Mouse (Mus musculus) heart, embryonic 11.5 days (tissue): ENCODE measurements around the gene Fcgr3. TPM values are rescaled to one million over a fixed set of nuclear protein-coding genes. Genes with fewer than 3 reads are reported as not detected.

Experiments
- ATAC-seq: fragments of 200-750 bp; cut with Nextera tagmentation; replicated peaks from 2 replicates; pipeline ENCODE4 v1.8.0; 2017; ENCODE audit warnings: moderate library complexity; ENCODE audit not compliant: insufficient number of reproducible peaks, low FRiP score, low TSS enrichment
- H3K27ac ChIP-seq: fragments of 300-500 bp; sonication (generic); 2 replicates; pipeline ENCODE4 v1.5.1; 2014; ENCODE audit warnings: mild to moderate bottlenecking, low read depth, low read length
- H3K27me3 ChIP-seq: fragments of 300-500 bp; sonication (generic); 2 replicates; pipeline ENCODE4 v1.6.1; 2014; ENCODE audit warnings: mild to moderate bottlenecking, low read length, mixed read lengths; ENCODE audit not compliant: control insufficient read depth, insufficient read depth
- H3K36me3 ChIP-seq: fragments of 300-500 bp; sonication (generic); 2 replicates; pipeline ENCODE4 v1.6.1; 2014; ENCODE audit warnings: mild to moderate bottlenecking, low read length, moderate library complexity, mixed read lengths; ENCODE audit not compliant: control insufficient read depth, insufficient read depth
- H3K4me1 ChIP-seq: fragments of 300-500 bp; sonication (generic); 2 replicates; pipeline ENCODE4 v1.6.1; 2014; ENCODE audit warnings: low read length; ENCODE audit not compliant: control insufficient read depth, insufficient read depth
- H3K4me2 ChIP-seq: fragments of 300-500 bp; sonication (generic); 2 replicates; pipeline ENCODE4 v1.6.1; 2014; ENCODE audit warnings: mild to moderate bottlenecking, moderate library complexity
- H3K4me3 ChIP-seq: fragments of 300-500 bp; sonication (generic); 2 replicates; pipeline ENCODE4 v1.5.1; 2014; ENCODE audit warnings: low read depth, low read length
- H3K9ac ChIP-seq: fragments of 300-500 bp; sonication (generic); 2 replicates; pipeline ENCODE4 v1.6.1; 2014; ENCODE audit warnings: mild to moderate bottlenecking, low read depth, low read length, moderate library complexity
- H3K9me3 ChIP-seq: fragments of 300-500 bp; sonication (generic); replicated peaks from 2 replicates; pipeline ENCODE4 v1.6.1; 2016; ENCODE audit warnings: low read length; ENCODE audit not compliant: control insufficient read depth
- WGBS: fragments of 180-500 bp; shearing (Covaris S2); extraction: QIAGEN DNeasy Blood & Tissue Kit; methylation state at CpG from one replicate; pipeline ENCODE4 v1.1.7; 2014; ENCODE audit not compliant: insufficient replicate concordance; 5-methylcytosine and 5-hydroxymethylcytosine counted together
- polyA plus RNA-seq: library from polyadenylated mRNA; unstranded; fragments of >200 nt; fragmentation: Nextera tagmentation; extraction: Ambion mirVana; gene quantifications from 2 replicates; pipeline ENCODE4 v1.2.1, GENCODE M21; 2014

Gene Fcgr3
- polyA plus RNA-seq, 1 experiment from 2014 or later: 4.4 TPM

DNA sequence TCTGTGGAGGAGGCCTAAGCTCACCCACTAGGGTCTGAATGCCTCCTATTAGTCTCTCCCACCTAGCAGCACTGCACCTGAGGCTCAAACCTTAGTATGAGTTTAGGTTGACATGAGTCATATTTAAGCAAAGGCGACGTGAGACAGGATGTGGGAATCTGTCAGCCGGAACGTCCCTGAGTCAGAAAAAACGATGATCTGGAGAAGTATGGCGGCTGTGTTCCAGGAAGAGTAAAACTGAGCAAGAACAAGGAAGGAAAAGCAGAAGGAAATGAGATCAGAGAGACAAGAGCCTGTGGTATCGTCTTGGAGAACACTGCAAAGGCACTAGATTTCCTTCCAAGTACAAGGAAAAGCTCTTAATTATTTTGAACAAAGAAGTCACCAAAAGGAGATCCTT lies 14.0 kb downstream of the Fcgr3 start:
- Histone ChIP-seq H3K4me3 (no peak overlapping the region), H3K9me3 (no peaks in the 10 kb centered on the region), H3K9ac (no peak overlapping the region), H3K27ac (no peak overlapping the region), H3K36me3 (no peaks in the 10 kb centered on the region), H3K4me1 (no peaks in the 10 kb centered on the region), H3K27me3 (no peaks in the 10 kb centered on the region), H3K4me2 (no peak overlapping the region)
- WGBS: 67% methylated on average over 7 of the region's 7 CpGs
- ATAC-seq: no peak

DNA sequence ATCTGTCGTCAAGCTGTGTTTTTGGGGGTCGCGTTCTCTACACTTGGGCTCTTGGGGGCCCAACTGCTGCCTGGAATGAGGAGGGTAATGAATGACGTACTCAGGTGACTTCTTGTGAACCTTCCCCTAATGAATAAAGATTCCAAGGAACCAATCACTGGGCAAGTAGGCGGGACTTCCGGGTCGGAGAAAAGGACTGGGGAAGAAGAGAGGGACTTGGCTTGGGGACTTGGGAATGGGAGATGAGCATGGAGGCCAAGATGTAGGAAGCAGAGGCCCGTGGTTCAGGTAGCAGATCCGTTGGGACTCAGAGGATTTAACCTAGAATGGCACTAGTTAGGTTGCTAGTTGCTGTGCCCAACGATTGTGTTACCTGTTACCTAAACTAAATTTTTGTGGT lies 15.5 kb downstream of the Fcgr3 start:
- Histone ChIP-seq H3K27ac (no peak overlapping the region), H3K36me3 (no peaks in the 10 kb centered on the region), H3K27me3 (no peaks in the 10 kb centered on the region), H3K4me2 (peak overlapping the region; percentile 16; the same call in 1 of the 2 replicates), H3K4me3 (no peak overlapping the region), H3K4me1 (peaks cover 3% of the 10 kb centered on the region; the same call in 1 of the 2 replicates), H3K9me3 (no peaks in the 10 kb centered on the region), H3K9ac (no peak overlapping the region; the same call in 1 of the 2 replicates)
- WGBS: 57% methylated on average over 10 of the region's 10 CpGs
- no peak for ATAC-seq

DNA sequence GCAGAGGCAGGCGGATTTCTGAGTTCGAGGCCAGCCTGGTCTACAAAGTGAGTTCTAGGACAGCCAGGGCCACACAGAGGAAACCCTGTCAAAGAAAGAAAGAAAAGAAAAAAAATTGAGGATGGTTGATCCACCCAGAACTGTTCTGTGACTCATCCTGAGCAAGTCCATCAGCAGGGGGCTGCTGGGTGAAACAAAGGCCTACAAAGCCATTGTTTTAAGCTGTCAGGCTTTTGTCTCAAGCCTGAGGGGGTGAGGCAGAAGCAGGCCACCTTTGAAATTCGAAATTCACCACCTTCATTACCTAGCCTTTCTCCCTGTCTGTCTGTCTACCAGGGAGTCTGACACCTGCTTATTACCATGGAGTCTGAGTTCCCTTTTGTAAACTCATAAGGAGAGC lies 18.2 kb downstream of the Fcgr3 start:
- Histone ChIP-seq H3K27me3 (no peaks in the 10 kb centered on the region), H3K4me3 (no peak overlapping the region), H3K27ac (no peak overlapping the region), H3K9me3 (no peaks in the 10 kb centered on the region), H3K9ac (no peak overlapping the region), H3K4me2 (no peak overlapping the region), H3K4me1 (peaks cover 3% of the 10 kb centered on the region; the same call in 1 of the 2 replicates), H3K36me3 (no peaks in the 10 kb centered on the region)
- no peak for ATAC-seq
- WGBS: 67% methylated on average over 3 of the region's 3 CpGs

GRCm38 (mm10) chr1:171045079-171045465 lies 19.7 kb downstream of the Fcgr3 start:
- H3K27me3 ChIP-seq: no peaks in the 10 kb centered on the region
- H3K4me3 ChIP-seq: peak overlapping the region; percentile 70
- H3K9me3 ChIP-seq: no peaks in the 10 kb centered on the region
- peak overlapping the region; percentile 67 for H3K9ac ChIP-seq
- H3K4me1 ChIP-seq: peaks cover 3% of the 10 kb centered on the region; the same call in 1 of the 2 replicates
- 0 out of 2 replicates have a peak, but pooled peaks have one; percentile 5 for ATAC-seq
- WGBS: 5% methylated on average over 14 of the region's 14 CpGs
- no peaks in the 10 kb centered on the region for H3K36me3 ChIP-seq
- H3K27ac ChIP-seq: peak overlapping the region; percentile 73; the same call in 1 of the 2 replicates
- peak overlapping the region; percentile 67 for H3K4me2 ChIP-seq

DNA sequence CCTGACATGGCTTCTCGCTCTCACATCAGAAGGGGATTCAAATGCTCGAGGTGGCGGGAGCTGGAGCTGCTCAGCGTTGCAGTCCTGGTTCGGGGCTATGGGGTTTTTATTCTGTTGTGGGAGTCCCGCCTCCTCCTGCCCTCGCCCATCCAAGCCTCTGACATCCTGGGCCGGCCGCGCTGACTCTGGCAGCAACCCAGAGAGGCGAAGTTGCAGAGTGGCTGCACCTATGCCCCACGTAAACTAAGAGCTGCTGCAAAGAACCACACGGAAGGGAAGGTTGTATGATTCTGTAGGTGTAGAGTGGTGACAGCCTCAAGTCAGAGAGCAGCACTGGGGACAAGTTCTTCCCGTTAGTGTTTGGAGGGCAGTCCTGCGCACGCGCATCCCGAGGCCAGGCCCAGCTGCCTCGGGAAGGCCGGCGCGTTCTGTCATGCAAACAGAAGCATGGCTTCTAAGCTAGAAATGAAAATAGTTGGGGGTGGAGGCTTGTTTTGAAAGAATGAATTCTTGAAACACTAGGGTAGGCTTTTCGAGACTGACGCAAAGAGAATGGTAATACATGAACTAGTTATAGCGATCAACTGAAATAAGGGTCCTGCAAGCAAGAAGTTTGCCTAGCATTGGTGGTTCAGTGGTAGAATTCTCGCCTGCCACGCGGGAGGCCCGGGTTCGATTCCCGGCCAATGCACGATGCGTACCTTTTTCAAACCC lies 20.2 kb downstream of the Fcgr3 start:
- H3K4me1 ChIP-seq: peaks cover 3% of the 10 kb centered on the region; the same call in 1 of the 2 replicates
- under 1% methylated on average over 33 of the region's 33 CpGs for WGBS
- peak overlapping the region; percentile 70 for H3K4me3 ChIP-seq
- H3K27me3 ChIP-seq: no peaks in the 10 kb centered on the region
- no peaks in the 10 kb centered on the region for H3K9me3 ChIP-seq
- peak; percentile 87 for ATAC-seq
- peak overlapping the region; percentile 67 for H3K4me2 ChIP-seq
- no peaks in the 10 kb centered on the region for H3K36me3 ChIP-seq
- peak overlapping the region; percentile 73 for H3K27ac ChIP-seq
- peak overlapping the region; percentile 67 for H3K9ac ChIP-seq

DNA sequence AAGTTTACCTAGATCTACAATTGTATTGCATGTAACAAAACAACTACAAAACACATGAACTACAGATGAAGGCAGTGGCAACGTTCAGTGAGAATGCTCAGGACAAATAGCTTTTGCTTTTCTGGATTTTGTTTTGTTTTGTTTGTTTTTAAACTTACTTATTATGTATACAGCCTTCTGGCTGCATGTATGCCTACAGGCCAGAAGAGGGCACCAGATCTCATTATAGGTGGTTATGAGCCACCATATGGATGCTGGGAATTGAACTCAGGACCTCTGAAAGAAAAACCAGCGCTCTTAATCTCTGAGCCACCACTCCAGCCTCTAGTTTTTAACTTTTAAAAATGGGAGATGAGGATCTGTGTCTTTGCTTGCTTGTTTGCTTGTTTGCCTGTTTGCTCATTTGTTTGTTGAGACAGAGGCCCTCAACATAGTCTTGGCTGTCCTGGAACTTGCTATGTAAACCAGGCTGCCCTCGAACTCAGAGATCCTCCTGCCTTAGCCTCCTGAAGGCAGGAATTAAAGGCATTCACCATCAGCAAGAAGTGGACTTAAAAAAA lies 21.1 kb downstream of the Fcgr3 start:
- ATAC-seq: no peak
- H3K36me3 ChIP-seq: no peaks in the 10 kb centered on the region
- no peaks in the 10 kb centered on the region for H3K9me3 ChIP-seq
- peaks cover 3% of the 10 kb centered on the region; the same call in 1 of the 2 replicates for H3K4me1 ChIP-seq
- no peak overlapping the region for H3K9ac ChIP-seq
- H3K27ac ChIP-seq: no peak overlapping the region
- H3K4me3 ChIP-seq: peak overlapping the region; percentile 70
- H3K4me2 ChIP-seq: peak overlapping the region; percentile 67; the same call in 1 of the 2 replicates
- WGBS: 67% methylated on average over 3 of the region's 3 CpGs
- no peaks in the 10 kb centered on the region for H3K27me3 ChIP-seq

- ATAC-seq: no peak
- no peak overlapping the region for H3K9ac ChIP-seq
- no peaks in the 10 kb centered on the region for H3K4me1 ChIP-seq
- H3K9me3 ChIP-seq: no peaks in the 10 kb centered on the region
- no peak overlapping the region for H3K27ac ChIP-seq
- no peak overlapping the region for H3K4me2 ChIP-seq
- WGBS: 90% methylated on average over 7 of the region's 7 CpGs
- no peak overlapping the region for H3K4me3 ChIP-seq
- H3K36me3 ChIP-seq: no peaks in the 10 kb centered on the region
- 0 out of 2 replicates have a peak, but pooled peaks cover 3% of the 10 kb centered on the region for H3K27me3 ChIP-seq
Observed at GRCm38 (mm10) chr1:171039880-171040279, 24.9 kb downstream of the Fcgr3 start.

- no peaks in the 10 kb centered on the region for H3K9me3 ChIP-seq
- H3K36me3 ChIP-seq: no peaks in the 10 kb centered on the region
- H3K4me3 ChIP-seq: no peak overlapping the region
- H3K27me3 ChIP-seq: 0 out of 2 replicates have a peak, but pooled peaks cover 3% of the 10 kb centered on the region
- no peaks in the 10 kb centered on the region for H3K4me1 ChIP-seq
- WGBS: 69% methylated on average over 6 of the region's 6 CpGs
- no peak overlapping the region for H3K9ac ChIP-seq
- no peak for ATAC-seq
- no peak overlapping the region for H3K27ac ChIP-seq
- H3K4me2 ChIP-seq: no peak overlapping the region
Observed at GRCm38 (mm10) chr1:171039135-171039534, 25.6 kb downstream of the Fcgr3 start.
